Mouse (Mus musculus): Measurements from ENCODE around the gene Sgsm1. TPM values are rescaled to one million over a fixed set of nuclear protein-coding genes. Genes with fewer than 3 reads are reported as not detected.

Gene Sgsm1
- total RNA-seq, 2 experiments from 2014 or later = 0.75 to 1.3 TPM

GRCm38 (mm10) chr5:113196916-113197794 lies 113.4 kb downstream of the Sgsm1 start:
- DNase-seq (ENCODE audit: low spot score in 2 of 2) = no peak

GRCm38 (mm10) chr5:113195907-113196306 lies 114.7 kb downstream of the Sgsm1 start:
- no peak for DNase-seq (ENCODE audit: low spot score in 2 of 2)

- no peak for DNase-seq (ENCODE audit: low spot score in 2 of 2)
Observed at GRCm38 (mm10) chr5:113195451-113195850, 115.1 kb downstream of the Sgsm1 start.

- no peak for DNase-seq (ENCODE audit: low spot score in 2 of 2)
Observed at GRCm38 (mm10) chr5:113193762-113194161, 116.8 kb downstream of the Sgsm1 start.

Small RNAs within 50 kb of the gene (microRNA-seq; reads per million reads assigned to microRNA genes)
- gene Mir7229 (not detected), gene Mir7230 (not detected)

Other genes with a start within 250 kb of the Sgsm1 start
- not detected for gene Crybb2, start 240.7 kb downstream of the Sgsm1 start, total RNA-seq (2021)
- gene Crybb3, start 229.2 kb downstream of the Sgsm1 start, total RNA-seq (2021) = 1 to 10 TPM; 1.8 to 2.0 TPM
- 10 to 100 TPM; 50.3 to 50.7 TPM for gene 2900026A02Rik, start 89.5 kb downstream of the Sgsm1 start, total RNA-seq (2021)
- gene Tmem211, start 83.9 kb downstream of the Sgsm1 start, total RNA-seq (2021) = not detected
- gene Aym1, start 46.5 kb upstream of the Sgsm1 start, total RNA-seq (2021) = not detected
- gene Wscd2, start 179.5 kb upstream of the Sgsm1 start, total RNA-seq (2021) = 1 to 10 TPM; 1.2 to 1.4 TPM